17 mouse cellular contexts compared by ENCODE assay signal in the genomic region with DNA sequence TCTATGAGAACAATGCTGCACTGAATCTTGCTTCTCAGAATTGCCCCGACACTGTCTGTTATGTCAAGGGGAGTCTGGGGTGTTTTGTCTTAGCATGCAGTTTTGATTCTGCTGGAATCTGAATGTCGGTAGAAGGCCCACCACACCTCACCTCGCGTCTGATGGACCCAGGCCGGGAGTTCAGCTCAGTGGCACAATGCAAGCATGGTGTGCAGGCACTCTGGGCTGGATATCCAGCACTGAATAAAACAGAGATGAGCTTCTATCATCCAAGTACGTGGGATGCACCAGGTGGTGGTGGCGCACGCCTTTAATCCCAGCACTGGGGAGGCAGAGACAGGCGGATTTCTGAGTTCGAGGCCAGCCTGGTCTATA. TPM values are rescaled to one million over a fixed set of nuclear protein-coding genes. Genes with fewer than 3 reads are reported as not detected.
DNase-seq lines count a peak whose midpoint lies in the region; ATAC-seq and TF ChIP-seq lines count a peak whose summit lies in the region.
"Had no signal": no experiment of that assay in that cellular context is flagged by ENCODE, and none has a peak within 500 bp of the region (broad histone marks: within the 10 kb centered on the region; RNA-seq: fewer than 3 reads in every experiment).

No protein-coding gene starts in this region.

- no peaks in the 10 kb centered on the region for H3K36me3 ChIP-seq in forebrain, embryonic 10.5 days (replicated peaks)
- no peaks in the 10 kb centered on the region for H3K36me3 ChIP-seq in forebrain, embryonic 11.5 days (ENCODE audit: control insufficient read depth, insufficient read depth, low read length)
- H3K36me3 ChIP-seq in hindbrain, embryonic 15.5 days = no peaks in the 10 kb centered on the region
- no peaks in the 10 kb centered on the region for H3K36me3 ChIP-seq in hindbrain, embryonic 11.5 days (ENCODE audit: control insufficient read depth, insufficient read depth, low read length)
- H3K36me3 ChIP-seq in midbrain, embryonic 14.5 days (ENCODE audit: control insufficient read depth, insufficient read depth, low read length) = no peaks in the 10 kb centered on the region
- H3K36me3 ChIP-seq in midbrain, postnatal 0 days (ENCODE audit: insufficient read depth, low read length) = no peaks in the 10 kb centered on the region
- H3K36me3 ChIP-seq: intestine, embryonic 15.5 days; limb, embryonic 13.5 days had no signal

- H3K4me3 ChIP-seq in forebrain, embryonic 10.5 days = no peak overlapping the region
- H3K4me3 ChIP-seq in forebrain, embryonic 11.5 days (ENCODE audit: low read depth, low read length) = no peak overlapping the region
- no peak overlapping the region for H3K4me3 ChIP-seq in hindbrain, embryonic 15.5 days
- H3K4me3 ChIP-seq in hindbrain, embryonic 11.5 days (ENCODE audit: low read depth, low read length) = no peak overlapping the region
- no peak overlapping the region for H3K4me3 ChIP-seq in midbrain, embryonic 14.5 days (replicated peaks; ENCODE audit: low read depth, low read length)
- no peak overlapping the region for H3K4me3 ChIP-seq in midbrain, postnatal 0 days (ENCODE audit: low read depth, low read length)
- H3K4me3 ChIP-seq: intestine, embryonic 15.5 days; limb, embryonic 13.5 days had no signal

- peaks cover 22% of the 10 kb centered on the region for H3K4me1 ChIP-seq in forebrain, embryonic 10.5 days
- H3K4me1 ChIP-seq in forebrain, embryonic 11.5 days (replicated peaks; ENCODE audit: control insufficient read depth, insufficient read depth, low read length) = no peaks in the 10 kb centered on the region; the same call in 1 of the 2 replicates
- no peaks in the 10 kb centered on the region for H3K4me1 ChIP-seq in hindbrain, embryonic 15.5 days (replicated peaks)
- H3K4me1 ChIP-seq in hindbrain, embryonic 11.5 days (replicated peaks; ENCODE audit: control insufficient read depth, insufficient read depth, low read length) = no peaks in the 10 kb centered on the region
- H3K4me1 ChIP-seq in midbrain, embryonic 14.5 days (ENCODE audit: control insufficient read depth, insufficient read depth, low read length) = no peaks in the 10 kb centered on the region
- no peaks in the 10 kb centered on the region for H3K4me1 ChIP-seq in midbrain, postnatal 0 days (ENCODE audit: insufficient read depth, low read length)

- 90% methylated on average over 10 of the region's 10 CpGs for WGBS in forebrain, embryonic 10.5 days
- 84% methylated on average over 10 of the region's 10 CpGs for WGBS in forebrain, embryonic 11.5 days
- WGBS in hindbrain, embryonic 15.5 days = 88% methylated on average over 10 of the region's 10 CpGs
- 90% methylated on average over 10 of the region's 10 CpGs for WGBS in hindbrain, embryonic 11.5 days
- 90% methylated on average over 10 of the region's 10 CpGs for WGBS in midbrain, embryonic 14.5 days
- 89% methylated on average over 10 of the region's 10 CpGs for WGBS in midbrain, postnatal 0 days

- no peak for ATAC-seq in forebrain, embryonic 11.5 days (replicated peaks; ENCODE audit: low FRiP score)
- no peak for ATAC-seq in hindbrain, embryonic 15.5 days (ENCODE audit: low FRiP score, low read depth)
- ATAC-seq in hindbrain, embryonic 11.5 days (ENCODE audit: low FRiP score) = no peak
- no peak for ATAC-seq in midbrain, embryonic 14.5 days (ENCODE audit: low FRiP score, low TSS enrichment)
- ATAC-seq in midbrain, postnatal 0 days (ENCODE audit: low FRiP score) = no peak
- ATAC-seq: CD4-positive, CD25-positive, alpha-beta regulatory T cell, adult 4 months; intestine, embryonic 15.5 days had no signal

- intact Hi-C loops in left cerebral cortex, postnatal 36 days (cut with DNase I) = no loop called here

- H3K9ac ChIP-seq in forebrain, embryonic 11.5 days (ENCODE audit: low read length) = no peak overlapping the region
- no peak overlapping the region for H3K9ac ChIP-seq in hindbrain, embryonic 15.5 days
- no peak overlapping the region for H3K9ac ChIP-seq in hindbrain, embryonic 11.5 days (ENCODE audit: low read depth, low read length)
- H3K9ac ChIP-seq in midbrain, embryonic 14.5 days (replicated peaks; ENCODE audit: low read length) = no peak overlapping the region
- no peak overlapping the region for H3K9ac ChIP-seq in midbrain, postnatal 0 days (replicated peaks; ENCODE audit: low read length, poor library complexity, severe bottlenecking)
- H3K9ac ChIP-seq: intestine, embryonic 15.5 days; limb, embryonic 13.5 days; lung, embryonic 14.5 days had no signal

- H3K27me3 ChIP-seq in forebrain, embryonic 10.5 days (ENCODE audit: poor library complexity, severe bottlenecking) = no peaks in the 10 kb centered on the region
- H3K27me3 ChIP-seq in forebrain, embryonic 11.5 days (ENCODE audit: control insufficient read depth, insufficient read depth, low read length) = no peaks in the 10 kb centered on the region
- no peaks in the 10 kb centered on the region for H3K27me3 ChIP-seq in hindbrain, embryonic 15.5 days
- H3K27me3 ChIP-seq in hindbrain, embryonic 11.5 days (ENCODE audit: control insufficient read depth, insufficient read depth, low read length) = no peaks in the 10 kb centered on the region
- no peaks in the 10 kb centered on the region for H3K27me3 ChIP-seq in midbrain, embryonic 14.5 days (ENCODE audit: control insufficient read depth, insufficient read depth, low read length)
- H3K27me3 ChIP-seq in midbrain, postnatal 0 days (ENCODE audit: insufficient read depth, low read length) = no peaks in the 10 kb centered on the region
- H3K27me3 ChIP-seq: intestine, embryonic 15.5 days; limb, embryonic 13.5 days; megakaryocyte, embryonic 14.5 days had no signal

- no peaks in the 10 kb centered on the region for H3K9me3 ChIP-seq in forebrain, embryonic 10.5 days
- no peaks in the 10 kb centered on the region for H3K9me3 ChIP-seq in forebrain, embryonic 11.5 days (ENCODE audit: control insufficient read depth, low read length)
- no peaks in the 10 kb centered on the region for H3K9me3 ChIP-seq in hindbrain, embryonic 15.5 days
- no peaks in the 10 kb centered on the region for H3K9me3 ChIP-seq in hindbrain, embryonic 11.5 days (ENCODE audit: control insufficient read depth, low read length)
- no peaks in the 10 kb centered on the region for H3K9me3 ChIP-seq in midbrain, embryonic 14.5 days (ENCODE audit: control insufficient read depth, low read length)
- no peaks in the 10 kb centered on the region for H3K9me3 ChIP-seq in midbrain, postnatal 0 days (ENCODE audit: low read length)
- H3K9me3 ChIP-seq: intestine, embryonic 15.5 days; limb, embryonic 13.5 days; megakaryocyte, embryonic 14.5 days had no signal

- H3K4me2 ChIP-seq in forebrain, embryonic 11.5 days (ENCODE audit: low read depth, low read length, severe bottlenecking) = no peak overlapping the region
- H3K4me2 ChIP-seq in hindbrain, embryonic 15.5 days = no peak overlapping the region
- no peak overlapping the region for H3K4me2 ChIP-seq in hindbrain, embryonic 11.5 days (replicated peaks; ENCODE audit: low read depth, low read length)
- H3K4me2 ChIP-seq in midbrain, embryonic 14.5 days (ENCODE audit: low read length) = no peak overlapping the region
- H3K4me2 ChIP-seq in midbrain, postnatal 0 days (ENCODE audit: low read depth, low read length, poor library complexity, severe bottlenecking) = no peak overlapping the region
- H3K4me2 ChIP-seq: intestine, embryonic 15.5 days; limb, embryonic 13.5 days; lung, embryonic 14.5 days had no signal

- TF ChIP-seq CTCF in midbrain, postnatal 0 days (IDR thresholded peaks at IDR 0.05) = no peak

- peak overlapping the region; percentile 58 for H3K27ac ChIP-seq in forebrain, embryonic 10.5 days
- no peak overlapping the region for H3K27ac ChIP-seq in forebrain, embryonic 11.5 days (ENCODE audit: low read depth, low read length)
- peak overlapping the region; percentile 25; the same call in 1 of the 2 replicates for H3K27ac ChIP-seq in hindbrain, embryonic 15.5 days (replicated peaks)
- H3K27ac ChIP-seq in hindbrain, embryonic 11.5 days (ENCODE audit: low read depth, low read length) = no peak overlapping the region
- H3K27ac ChIP-seq in midbrain, embryonic 14.5 days (replicated peaks; ENCODE audit: low read depth, low read length) = 0 out of 2 replicates have a peak overlapping the region, but pooled peaks have one; percentile 8
- H3K27ac ChIP-seq in midbrain, postnatal 0 days (ENCODE audit: low read depth, low read length) = no peak overlapping the region
- H3K27ac ChIP-seq: intestine, embryonic 15.5 days; limb, embryonic 13.5 days had no signal

- DNase-seq in forebrain, embryonic 10.5 days (ENCODE audit: extremely low spot score, low spot score) = peak; percentile 14
- no peak for DNase-seq in forebrain, embryonic 11.5 days (ENCODE audit: low spot score)
- DNase-seq in hindbrain, embryonic 11.5 days (ENCODE audit: low spot score) = no peak
- no peak for DNase-seq in midbrain, embryonic 14.5 days
- DNase-seq in midbrain, postnatal 0 days (ENCODE audit: low spot score) = no peak
- DNase-seq in left cerebral cortex, postnatal 36 days (ENCODE audit: low spot score in 2 of 2) = no peak
- DNase-seq in left cerebral cortex, adult 11 months (ENCODE audit: low spot score) = no peak
- DNase-seq: cerebellum, adult 9-11 months; gastrocnemius, postnatal 25 days; heart, postnatal 36 days; lung, embryonic 14.5 days; right cerebral cortex, postnatal 25 days had no signal

RNA-seq across cellular contexts. Expression of a gene that starts 15.9 kb away (rescaled TPM):
- polyA plus RNA-seq in forebrain, embryonic 10.5 days (2016; fragmentation: Nextera tagmentation; extraction: Ambion mirVana) = 55.9 and 61.1 TPM in 2 replicates
- 49.1 and 52.6 TPM in 2 replicates for polyA plus RNA-seq in forebrain, embryonic 11.5 days (2014; fragmentation: Nextera tagmentation; extraction: Ambion mirVana)
- 43.0 and 54.0 TPM in 2 replicates for polyA plus RNA-seq in hindbrain, embryonic 15.5 days (2015; fragmentation: Nextera tagmentation; extraction: Ambion mirVana)
- polyA plus RNA-seq in hindbrain, embryonic 11.5 days (2014; fragmentation: Nextera tagmentation; extraction: Ambion mirVana) = 44.9 and 63.5 TPM in 2 replicates
- polyA plus RNA-seq in midbrain, embryonic 14.5 days (2014; fragmentation: Nextera tagmentation; extraction: Ambion mirVana) = 45.7 and 50.1 TPM in 2 replicates
- total RNA-seq in midbrain, postnatal 0 days (2014; rRNA removed) = 17.7 and 30.5 TPM in 2 replicates
- 26.6 and 40.8 TPM in 2 replicates for polyA plus RNA-seq in midbrain, postnatal 0 days (2015; fragmentation: Nextera tagmentation; extraction: Ambion mirVana)
- 10 to 100 TPM; 27.9 to 32.0 TPM for total RNA-seq in left cerebral cortex, postnatal 36 days (2021)

Comparison
In these comparisons a context has a peak if more than half of its experiments do, and no peak if none do; other contexts are left out.
1. H3K27ac ChIP-seq: peak in forebrain, embryonic 10.5 days (single experiment), hindbrain, embryonic 15.5 days (single experiment) and midbrain, embryonic 14.5 days (single experiment); none in forebrain, embryonic 11.5 days (single experiment), hindbrain, embryonic 11.5 days (single experiment) and midbrain, postnatal 0 days (single experiment).